Mouse (Mus musculus) C2C12 (cell line): Measurements from ENCODE around the gene Map7d1.

Experiments
- CEBPB ChIP-seq: IDR thresholded peaks from one replicate; pipeline ENCODE4 v1.6.1; 2011; ENCODE audit warnings: low read depth, mild to moderate bottlenecking, control low read depth, moderate library complexity
- CTCF ChIP-seq: IDR thresholded peaks from one replicate; pipeline ENCODE4 v1.5.1; 2011; ENCODE audit not compliant: control insufficient read depth, insufficient read depth, insufficient read length
- FOSL1 ChIP-seq: IDR thresholded peaks from one replicate; pipeline ENCODE4 v1.8.0; 2011; ENCODE audit warnings: mild to moderate bottlenecking, low read length; ENCODE audit not compliant: poor library complexity, insufficient read depth, severe bottlenecking
- MAX ChIP-seq: IDR thresholded peaks from one replicate; pipeline ENCODE4 v1.6.1; 2011; ENCODE audit warnings: mild to moderate bottlenecking, control low read depth
- MYOD1 ChIP-seq: IDR thresholded peaks from one replicate; pipeline ENCODE4 v1.6.1; 2011; ENCODE audit warnings: low read depth; ENCODE audit not compliant: control insufficient read depth, insufficient read length
- MYOG ChIP-seq: IDR thresholded peaks from one replicate; pipeline ENCODE4 v1.6.1; 2011; ENCODE audit not compliant: control insufficient read depth, insufficient read length; ENCODE audit errors: extremely low read depth
- USF1 ChIP-seq: IDR thresholded peaks from one replicate; pipeline ENCODE4 v1.6.1; 2011; ENCODE audit warnings: low read depth, mild to moderate bottlenecking, control low read depth, moderate library complexity

DNA sequence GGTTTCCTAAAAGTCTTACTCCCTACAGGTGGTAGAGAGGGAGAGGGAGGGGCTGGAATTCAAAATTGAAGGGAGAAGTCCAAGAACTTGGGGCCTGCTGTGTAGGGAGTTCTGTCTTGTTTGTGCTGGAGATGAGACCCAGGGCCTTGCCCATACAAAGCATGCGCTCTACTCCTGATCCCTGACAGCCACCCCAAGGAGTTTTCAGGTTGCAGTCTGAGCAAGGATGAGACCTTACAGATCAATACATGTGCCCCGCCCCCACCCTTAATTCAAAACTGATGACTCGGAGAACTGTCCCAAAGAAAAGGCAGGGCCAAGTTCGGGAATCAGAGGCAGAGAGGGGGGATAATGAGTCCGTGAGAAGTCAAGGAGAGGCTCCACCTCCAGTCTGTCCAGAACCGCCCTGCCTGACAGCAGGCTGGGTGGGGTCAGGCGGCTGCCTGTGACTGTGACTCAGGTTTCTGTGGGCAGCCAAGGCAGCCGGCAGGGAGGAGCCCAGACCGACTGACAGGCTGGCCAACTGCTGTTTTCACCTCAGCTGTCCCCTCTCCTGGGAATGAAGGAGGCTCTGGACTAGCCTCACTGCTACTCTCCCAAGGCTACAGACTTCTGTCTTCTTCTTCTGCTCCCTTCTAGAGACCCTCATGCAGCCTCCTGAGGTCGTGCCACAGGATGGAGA, 4.5 kb upstream of the Map7d1 start:
- TF ChIP-seq USF1 (no peak), CTCF (no peak), MAX (peak; percentile 14), MYOG (no peak), FOSL1 (no peak), MYOD1 (peak; percentile 95), CEBPB (no peak)
